Mouse (Mus musculus) thymus, adult 2 months (tissue): ENCODE measurements around the gene Kansl1. TPM values are rescaled to one million over a fixed set of nuclear protein-coding genes. Genes with fewer than 3 reads are reported as not detected.

ENCODE experiments used
- DNase-seq: peaks from one replicate; pipeline ENCODE4 v3.0.0; 2021
- H3K27ac ChIP-seq: fragments of 200-500 bp; 2 replicates; pipeline ENCODE4 v1.5.1; 2012; ENCODE audit warnings: low read length, control low read depth; ENCODE audit not compliant: control insufficient read depth, insufficient read depth
- H3K27me3 ChIP-seq: fragments of 200-500 bp; 2 replicates; pipeline ENCODE4 v1.6.1; 2012; ENCODE audit warnings: mild to moderate bottlenecking, low read length, moderate library complexity, mixed read lengths; ENCODE audit not compliant: control insufficient read depth, insufficient read depth
- H3K36me3 ChIP-seq: fragments of 200-500 bp; 2 replicates; pipeline ENCODE4 v1.6.1; 2012; ENCODE audit warnings: mild to moderate bottlenecking, low read length, moderate library complexity; ENCODE audit not compliant: control insufficient read depth, insufficient read depth
- H3K4me1 ChIP-seq: fragments of 200-500 bp; replicated peaks from 2 replicates; pipeline ENCODE4 v1.6.1; 2012; ENCODE audit warnings: low read length; ENCODE audit not compliant: control insufficient read depth, insufficient read depth
- H3K4me3 ChIP-seq: fragments of 200-500 bp; 2 replicates; pipeline ENCODE4 v1.5.1; 2012; ENCODE audit warnings: mild to moderate bottlenecking, low read length, control low read depth, moderate library complexity; ENCODE audit not compliant: control insufficient read depth, insufficient read depth
- CTCF ChIP-seq: fragments of 200-500 bp; IDR thresholded peaks from 2 replicates; pipeline ENCODE4 v1.5.1; 2012; ENCODE audit warnings: mild to moderate bottlenecking, control low read depth, low read length, moderate library complexity, borderline replicate concordance; ENCODE audit not compliant: control insufficient read depth, poor library complexity, insufficient read depth; ENCODE audit errors: extremely low read depth
- POLR2A ChIP-seq: fragments of 200-500 bp; IDR thresholded peaks from 2 replicates; pipeline ENCODE4 v1.6.1; 2012; ENCODE audit warnings: mild to moderate bottlenecking, low read length, control low read depth, moderate library complexity; ENCODE audit not compliant: control insufficient read depth, poor library complexity, insufficient read depth; ENCODE audit errors: extremely low read depth
- WGBS: fragments of 180-500 bp; shearing (Covaris S2); methylation state at CpG from one replicate; pipeline ENCODE4 v1.1.7; 2018; 5-methylcytosine and 5-hydroxymethylcytosine counted together
- polyA plus RNA-seq: library from polyadenylated mRNA; depleted of rRNA; stranded (reverse); fragments of >200 nt; gene quantifications from 2 replicates; pipeline ENCODE4 v1.2.3, GENCODE M21; 2012; rRNA removed

The Kansl1 gene
- polyA plus RNA-seq: 202 and 225 TPM in 2 replicates

- TF ChIP-seq CTCF (no peak), POLR2A (no peak)
- under 1% methylated on average over 65 of the region's 69 CpGs for WGBS
These were observed at the start of gene Kansl1 for GRCm38 (mm10) chr11:104468751-104469268. Gene Kansl1, minus strand, starts transcription at chr11:104468861.

GRCm38 (mm10) chr11:104512436-104512835, 43.8 kb upstream of the Kansl1 start:
- TF ChIP-seq POLR2A (no peak), CTCF (no peak)
- WGBS: 97% methylated on average over 4 of the region's 4 CpGs
- Histone ChIP-seq H3K4me3 (no peak overlapping the region), H3K27me3 (no peaks in the 10 kb centered on the region), H3K27ac (no peak overlapping the region), H3K36me3 (peaks cover 74% of the 10 kb centered on the region), H3K4me1 (no peaks in the 10 kb centered on the region)
- DNase-seq: no peak

More at GRCm38 (mm10) chr11:104468751-104469268, at the start of gene Kansl1:
- Histone ChIP-seq H3K27ac (no peak within 1 kb of the TSS), H3K4me1 (no peaks in the 10 kb centered on the region; the same call in 1 of the 2 replicates), H3K27me3 (no peaks in the 10 kb centered on the region), H3K36me3 (0 out of 2 replicates have a peak, but pooled peaks cover 4% of the 10 kb centered on the region), H3K4me3 (peak within 1 kb of the TSS; percentile 70)
- DNase-seq: peak; percentile 25

- Histone ChIP-seq H3K27ac (no peak overlapping the region), H3K4me3 (no peak overlapping the region), H3K27me3 (no peaks in the 10 kb centered on the region), H3K4me1 (no peaks in the 10 kb centered on the region), H3K36me3 (peaks cover 74% of the 10 kb centered on the region)
- DNase-seq: peak; percentile 18
- TF ChIP-seq POLR2A (no peak), CTCF (no peak)
- 95% methylated on average over 2 of the region's 2 CpGs for WGBS
These were observed 41.9 kb upstream of the Kansl1 start for GRCm38 (mm10) chr11:104510606-104511005.

- H3K27me3 ChIP-seq: no peaks in the 10 kb centered on the region
- WGBS: 76% methylated on average over 4 of the region's 4 CpGs
- H3K27ac ChIP-seq: no peak overlapping the region
- H3K36me3 ChIP-seq: peaks cover 76% of the 10 kb centered on the region
- no peak overlapping the region for H3K4me3 ChIP-seq
- TF ChIP-seq POLR2A (no peak), CTCF (no peak)
- no peak for DNase-seq
- H3K4me1 ChIP-seq: no peaks in the 10 kb centered on the region
These were observed 39.8 kb upstream of the Kansl1 start for GRCm38 (mm10) chr11:104508455-104508854.

- no peaks in the 10 kb centered on the region for H3K27me3 ChIP-seq
- WGBS: 85% methylated on average over 3 of the region's 3 CpGs
These were observed 19.6 kb upstream of the Kansl1 start for GRCm38 (mm10) chr11:104488292-104488691.

GRCm38 (mm10) chr11:104481971-104482370, 13.3 kb upstream of the Kansl1 start:
- Histone ChIP-seq H3K27ac (no peak overlapping the region), H3K4me1 (no peaks in the 10 kb centered on the region), H3K36me3 (no peaks in the 10 kb centered on the region), H3K4me3 (no peak overlapping the region), H3K27me3 (no peaks in the 10 kb centered on the region)
- no peak for TF ChIP-seq POLR2A
- no peak for TF ChIP-seq CTCF
- no peak for DNase-seq
- WGBS: 88% methylated on average over 8 of the region's 8 CpGs

More at GRCm38 (mm10) chr11:104488292-104488691, 19.6 kb upstream of the Kansl1 start:
- Histone ChIP-seq H3K27ac (no peak overlapping the region), H3K36me3 (no peaks in the 10 kb centered on the region), H3K4me3 (no peak overlapping the region), H3K4me1 (no peaks in the 10 kb centered on the region)
- no peak for DNase-seq
- no peak for TF ChIP-seq POLR2A
- TF ChIP-seq CTCF: no peak
